Mouse (Mus musculus): ENCODE results near the gene Kdm5d.

The Kdm5d gene

GRCm38 (mm10) chrY:897393-898227 is at the start of gene Kdm5d:
Gene Kdm5d (plus strand): TSS chrY:897788.
- peak in 1 of 2 experiments; percentile 21 for DNase-seq (ENCODE audit: low spot score in 2 of 2)

GRCm38 (mm10) chrY:872404-872803 is 25.2 kb upstream of the Kdm5d start:
- no peak for DNase-seq (ENCODE audit: low spot score in 2 of 2)

GRCm38 (mm10) chrY:872855-873549 is 24.6 kb upstream of the Kdm5d start:
- no peak for DNase-seq (ENCODE audit: low spot score in 2 of 2)

Measured in spleen, postnatal 14 days (tissue).